Mouse (Mus musculus) right cerebral cortex, postnatal 25 days (tissue): ENCODE data around the gene Elmo1.
A peak's percentile ranks its signal among the peaks of the same experiment; 100 is the strongest.

Experiments
- DNase-seq: peaks from one replicate; pipeline ENCODE4 v3.0.0; 2022

Gene Elmo1

DNA sequence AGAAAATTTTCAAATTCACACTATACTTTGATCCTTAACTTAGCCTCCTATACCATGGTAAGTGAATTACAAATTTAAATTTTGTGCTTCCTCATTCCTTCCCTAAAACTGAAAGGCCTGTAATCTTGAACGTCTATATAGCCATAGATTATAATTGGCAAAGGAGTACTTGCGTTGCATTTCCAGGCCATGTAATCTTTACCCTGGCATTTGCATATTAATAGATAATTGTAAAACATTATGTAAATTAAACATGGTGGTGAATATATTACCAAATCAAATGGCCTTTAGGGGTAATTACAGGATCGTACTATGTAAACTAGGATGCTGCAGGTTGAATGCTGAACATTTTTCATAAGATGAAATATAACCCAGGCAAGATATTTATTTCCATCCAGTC is 314.1 kb downstream of the Elmo1 start:
- DNase-seq: no peak

GRCm38 (mm10) chr13:20406470-20407213 is 316.2 kb downstream of the Elmo1 start:
- DNase-seq: no peak

DNA sequence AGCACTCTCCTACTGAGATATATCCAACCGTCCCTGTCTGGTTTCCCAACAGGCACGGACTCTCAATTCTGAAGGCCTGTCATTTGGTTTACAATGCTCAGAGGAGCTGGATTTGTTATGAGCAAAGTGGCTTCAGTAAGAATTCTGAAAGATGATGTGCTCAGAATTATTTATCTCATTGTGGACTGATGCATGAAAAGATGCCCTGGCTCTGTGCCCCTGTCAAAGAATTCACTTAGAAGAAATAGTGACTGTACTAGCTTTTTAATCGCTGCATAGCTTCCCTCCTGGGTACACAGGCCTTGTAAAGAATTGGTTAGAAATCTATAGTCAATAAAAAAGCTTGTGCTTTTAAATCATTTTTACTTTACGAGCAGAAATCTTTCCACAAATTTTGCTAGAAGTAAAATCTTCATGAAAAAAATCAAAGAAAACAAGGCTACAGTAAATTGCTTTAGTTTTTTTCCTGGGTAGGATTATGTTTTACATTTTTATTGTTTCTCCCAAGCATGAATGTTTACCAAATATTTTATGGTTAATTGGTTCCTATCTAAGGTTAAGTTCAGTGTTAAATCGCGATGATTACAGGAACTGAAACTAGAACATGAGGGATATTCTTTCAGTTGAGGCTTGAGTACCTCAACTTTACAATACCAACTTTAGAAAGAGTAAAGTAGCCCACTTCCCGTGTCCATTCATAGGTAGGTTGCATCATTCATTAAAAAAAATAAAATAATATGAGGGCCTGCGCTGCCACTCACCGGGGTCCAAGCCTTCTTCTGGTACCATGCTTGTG is 320.1 kb downstream of the Elmo1 start:
- DNase-seq: no peak

GRCm38 (mm10) chr13:20416691-20417660 is 326.6 kb downstream of the Elmo1 start:
- DNase-seq: no peak

- DNase-seq: peak; percentile 21
Observed at GRCm38 (mm10) chr13:20430998-20431397, 340.6 kb downstream of the Elmo1 start.

DNA sequence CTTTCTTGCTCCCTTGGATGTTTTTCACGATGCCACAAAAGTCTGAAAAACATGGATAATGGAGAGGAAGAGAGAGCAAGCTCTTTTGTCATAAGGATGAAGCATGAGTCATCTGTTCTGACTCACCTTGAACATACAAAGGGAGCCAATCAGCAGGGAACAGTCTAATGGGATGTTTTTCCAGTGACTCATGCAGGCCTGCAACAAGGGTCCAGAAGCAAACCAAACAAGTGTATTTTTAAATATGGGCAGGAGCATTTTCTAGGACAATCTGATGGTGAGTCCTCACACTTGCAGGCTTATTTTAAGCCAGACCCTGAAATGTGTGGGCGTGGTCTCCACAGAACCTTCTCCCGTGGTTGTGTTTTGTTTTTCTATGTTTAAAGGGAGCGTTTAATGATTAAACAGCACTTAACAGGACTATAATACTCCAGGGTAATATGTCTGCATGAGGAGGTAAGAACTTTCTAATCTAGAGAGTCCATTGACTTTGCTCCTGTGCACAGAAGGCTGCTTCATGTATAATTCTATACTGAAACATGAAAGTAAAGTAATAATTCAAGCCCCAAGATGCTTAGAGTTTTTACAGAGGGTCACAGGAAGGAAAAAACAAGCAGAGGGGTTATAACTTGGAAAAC is 342.9 kb downstream of the Elmo1 start:
- peak; percentile 19 for DNase-seq

GRCm38 (mm10) chr13:20434071-20434470 is 343.7 kb downstream of the Elmo1 start:
- no peak for DNase-seq

GRCm38 (mm10) chr13:20439488-20439887 is 349.1 kb downstream of the Elmo1 start:
- DNase-seq: no peak

DNA sequence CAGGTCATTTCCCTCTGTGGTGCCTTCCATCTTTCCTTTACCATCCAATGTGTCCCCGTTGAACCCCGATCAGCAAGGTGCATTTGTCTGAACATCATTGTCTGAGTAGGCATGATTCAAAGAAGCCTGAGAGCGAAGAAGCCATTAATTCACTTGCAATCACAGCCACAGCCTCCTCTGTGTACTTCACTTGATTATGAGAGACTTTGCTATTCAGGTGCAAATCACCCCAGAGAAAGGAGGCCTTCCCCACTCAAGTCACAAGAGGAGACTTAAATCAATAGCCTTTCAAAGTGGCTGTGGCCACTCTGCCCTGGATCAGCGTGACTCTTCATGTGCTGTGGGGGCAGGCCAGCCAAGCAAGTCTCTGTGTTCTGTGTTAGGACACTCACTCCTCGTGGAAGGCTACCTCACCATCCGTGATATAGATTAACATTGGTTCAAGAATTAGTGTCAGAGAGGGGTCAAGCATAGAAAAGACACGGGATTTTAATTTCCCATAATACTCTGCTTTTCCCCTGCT is 360.5 kb downstream of the Elmo1 start:
- no peak for DNase-seq

DNA sequence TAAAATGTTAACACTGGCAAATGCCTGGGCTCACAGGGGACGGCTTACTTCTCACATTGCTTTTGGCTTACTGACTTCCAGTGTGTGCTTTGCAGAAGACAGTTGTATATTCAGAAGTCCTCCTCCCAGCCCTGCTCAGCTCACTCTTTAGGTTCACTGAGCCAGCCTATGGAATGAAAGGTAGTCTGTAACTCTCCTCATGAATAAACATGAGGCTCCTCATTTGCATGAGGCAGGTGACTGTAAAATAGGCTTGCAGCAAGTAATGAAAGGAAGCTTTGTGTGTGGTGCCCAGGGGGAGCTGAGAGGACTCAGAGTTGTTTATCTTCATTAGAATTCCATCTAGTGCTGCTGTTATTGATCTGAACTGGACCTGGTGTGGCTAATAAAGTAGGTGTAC is 364.0 kb downstream of the Elmo1 start:
- no peak for DNase-seq

DNA sequence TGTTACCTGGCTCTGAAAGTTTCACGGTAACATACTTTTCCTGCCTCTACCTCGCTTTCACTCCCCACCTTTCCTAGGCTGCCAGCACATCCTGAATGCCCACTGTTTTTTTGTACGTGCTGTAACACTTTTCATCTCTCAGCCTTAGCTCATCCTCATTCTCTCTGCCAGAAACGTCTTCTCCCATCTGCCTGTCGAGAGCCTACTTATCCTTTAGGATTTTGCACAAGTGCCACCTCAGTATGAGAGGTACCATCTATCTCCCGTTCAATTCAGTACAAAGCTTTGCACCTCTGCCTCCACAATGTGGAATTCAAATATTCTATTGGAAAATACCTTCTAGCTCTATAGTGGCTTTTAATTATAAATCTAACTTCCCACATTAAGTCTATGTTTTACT is 369.7 kb downstream of the Elmo1 start:
- no peak for DNase-seq

DNA sequence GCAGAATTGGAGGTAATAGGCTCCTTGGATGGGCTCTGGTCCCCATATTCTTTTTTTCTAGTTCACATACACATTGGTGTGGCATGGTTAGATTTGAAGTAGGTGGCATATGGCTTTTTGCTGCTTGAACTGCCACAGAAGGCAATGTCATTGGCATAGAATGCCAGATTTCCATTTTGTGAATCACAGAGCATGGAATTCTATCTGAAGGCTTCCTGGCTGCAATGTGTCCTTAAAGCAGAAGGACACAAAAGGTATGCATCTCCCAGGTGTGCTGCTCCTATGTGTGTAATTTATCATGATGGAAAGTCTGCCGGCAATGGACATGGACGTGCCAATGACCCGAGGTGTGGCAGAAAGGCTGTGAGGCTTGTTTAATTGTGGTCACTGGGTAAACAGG is 371.2 kb downstream of the Elmo1 start:
- DNase-seq: no peak

GRCm38 (mm10) chr13:20464161-20464560 is 373.8 kb downstream of the Elmo1 start:
- DNase-seq: no peak

GRCm38 (mm10) chr13:20467381-20467780 is 377.0 kb downstream of the Elmo1 start:
- no peak for DNase-seq

GRCm38 (mm10) chr13:20471732-20472131 is 381.3 kb downstream of the Elmo1 start:
- peak; percentile 77 for DNase-seq

DNA sequence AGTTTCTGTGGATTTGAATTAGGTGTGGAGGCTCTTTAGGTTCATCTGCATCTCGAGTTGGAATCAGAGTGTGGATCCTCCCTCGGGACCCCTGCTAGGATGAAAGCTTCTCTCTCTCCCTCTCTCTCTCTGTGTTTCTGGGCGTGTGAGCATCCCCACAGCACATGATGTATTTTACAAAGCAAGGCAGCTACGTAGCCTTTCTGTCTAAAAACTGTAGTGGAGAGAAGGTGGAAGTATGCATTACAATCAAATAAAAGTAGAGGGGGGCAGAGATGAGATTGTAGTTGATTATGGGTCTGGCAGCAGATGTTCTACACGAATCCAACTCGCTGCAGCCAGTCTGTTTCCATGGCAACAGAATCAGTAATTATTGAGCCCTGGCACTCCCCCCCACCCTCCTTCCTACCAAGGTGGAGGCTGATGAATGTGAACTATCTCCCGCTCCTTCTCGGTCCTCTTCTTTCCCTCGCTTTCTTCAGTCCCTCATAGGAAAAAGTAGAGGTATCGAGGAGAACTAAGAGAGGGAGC is 382.0 kb downstream of the Elmo1 start:
- DNase-seq: peak; percentile 52

GRCm38 (mm10) chr13:20472891-20473539 is 382.6 kb downstream of the Elmo1 start:
- DNase-seq: peak; percentile 60

GRCm38 (mm10) chr13:20473641-20474078 is 383.3 kb downstream of the Elmo1 start:
- peak; percentile 23 for DNase-seq

DNA sequence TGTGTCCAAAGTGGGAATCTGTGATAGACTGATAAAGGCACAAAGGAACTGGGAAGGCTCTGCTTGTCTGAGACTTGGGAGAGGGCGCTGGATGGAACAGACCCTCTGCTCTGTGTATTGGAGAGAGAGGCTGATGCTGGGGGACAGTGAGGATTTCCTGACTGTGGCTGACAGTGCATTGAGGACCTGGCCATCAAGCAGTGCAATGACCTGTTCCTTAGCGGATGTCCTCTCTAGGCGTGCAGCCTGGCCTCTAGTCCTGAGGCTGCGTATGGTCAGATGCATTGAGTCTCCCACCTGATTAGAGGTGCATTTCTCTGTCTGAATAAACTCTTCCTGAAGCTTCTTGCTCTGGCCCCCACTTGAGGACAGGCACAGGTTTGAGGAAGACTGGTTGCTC is 384.2 kb downstream of the Elmo1 start:
- DNase-seq: peak; percentile 17

DNA sequence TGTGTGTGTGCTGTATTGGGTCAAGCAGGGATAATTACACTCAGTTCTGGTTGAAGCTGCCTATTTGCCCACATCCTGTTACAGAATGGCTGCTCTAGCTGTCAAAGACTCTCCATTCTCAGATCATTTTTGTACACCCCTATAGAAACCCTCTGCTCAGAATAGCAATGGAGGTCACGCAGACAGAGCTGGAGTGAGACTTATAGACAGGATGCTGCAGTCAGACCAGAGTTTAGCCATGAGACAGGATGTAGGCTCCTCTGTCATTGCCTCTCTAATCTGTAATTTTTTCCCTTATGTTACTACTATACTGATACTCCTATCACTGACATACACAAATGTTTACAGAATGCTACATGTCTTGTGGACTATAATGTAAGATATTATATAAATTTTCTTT is 391.4 kb downstream of the Elmo1 start:
- DNase-seq: no peak

DNA sequence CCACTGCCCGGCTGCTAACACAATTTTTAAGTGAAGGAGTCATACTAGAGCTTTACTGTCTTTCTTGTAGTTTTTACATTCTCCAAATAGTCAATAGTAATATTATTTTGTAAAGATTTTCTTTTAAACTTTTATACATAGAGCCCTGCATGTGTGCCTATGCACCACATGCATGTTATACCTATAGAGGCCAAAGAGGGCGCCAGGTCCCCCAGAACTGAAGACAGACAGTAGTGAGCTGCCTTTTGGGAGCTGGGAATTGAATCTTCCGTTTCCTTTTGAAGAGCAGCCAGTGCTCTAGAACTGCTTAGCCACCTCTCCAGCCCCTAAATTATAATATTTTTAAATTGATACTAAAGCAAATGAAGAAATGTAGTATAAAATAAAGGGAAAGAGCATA is 398.7 kb downstream of the Elmo1 start:
- no peak for DNase-seq
